Mouse (Mus musculus): ENCODE results near the gene Cmtm1. TPM values are rescaled to one million over a fixed set of nuclear protein-coding genes. Genes with fewer than 3 reads are reported as not detected.
A peak's percentile ranks its signal among the peaks of the same experiment; 100 is the strongest.

Cmtm1 gene
- polyA plus RNA-seq, 1 experiment: not detected

- TF ChIP-seq POLR2A (IDR thresholded peaks at IDR 0.05; ENCODE audit: low read depth, low read length): no peak
- TF ChIP-seq CTCF (IDR thresholded peaks at IDR 0.05; ENCODE audit: borderline replicate concordance, insufficient read depth, low read length): no peak
- Histone ChIP-seq H3K4me1 (ENCODE audit: control insufficient read depth, insufficient read depth, low read length) (no peaks in the 10 kb centered on the region), H3K27ac (ENCODE audit: insufficient read depth, low read length) (no peak overlapping the region), H3K4me3 (ENCODE audit: insufficient read depth, low read length) (peak overlapping the region; percentile 81)
These were observed 62.7 kb downstream of the Cmtm1 start for GRCm38 (mm10) chr8:104247054-104247907.

GRCm38 (mm10) chr8:104246621-104247020 lies 63.3 kb downstream of the Cmtm1 start:
- H3K4me1 ChIP-seq (ENCODE audit: control insufficient read depth, insufficient read depth, low read length): no peaks in the 10 kb centered on the region
- H3K4me3 ChIP-seq (ENCODE audit: insufficient read depth, low read length): no peak overlapping the region
- no peak overlapping the region for H3K27ac ChIP-seq (ENCODE audit: insufficient read depth, low read length)
- no peak for TF ChIP-seq POLR2A (IDR thresholded peaks at IDR 0.05; ENCODE audit: low read depth, low read length)
- TF ChIP-seq CTCF (IDR thresholded peaks at IDR 0.05; ENCODE audit: borderline replicate concordance, insufficient read depth, low read length): no peak

Other genes starting within 250 kb of the Cmtm1 start
- gene Cdh5, start 208.5 kb downstream of the Cmtm1 start, polyA plus RNA-seq (2011; ENCODE audit: insufficient read length, low read depth, missing spikeins): not detected in 2 replicates
- 0.89 and 0.90 TPM in 2 replicates for gene Bean1, start 139.7 kb downstream of the Cmtm1 start, polyA plus RNA-seq (2011; ENCODE audit: insufficient read length, low read depth, missing spikeins)
- 12.8 and 16.9 TPM in 2 replicates for gene Tk2, start 61.6 kb downstream of the Cmtm1 start, polyA plus RNA-seq (2011; ENCODE audit: insufficient read length, low read depth, missing spikeins)
- 26.7 and 27.6 TPM in 2 replicates for gene Cklf, start 59.3 kb downstream of the Cmtm1 start, polyA plus RNA-seq (2011; ENCODE audit: insufficient read length, low read depth, missing spikeins)
- not detected in 2 replicates for gene Cmtm2a, start 17.0 kb downstream of the Cmtm1 start, polyA plus RNA-seq (2011; ENCODE audit: insufficient read length, low read depth, missing spikeins)
- not detected in 2 replicates for gene Gm45711, start 64 bp downstream of the Cmtm1 start, polyA plus RNA-seq (2011; ENCODE audit: insufficient read length, low read depth, missing spikeins)
- not detected in 2 replicates for gene Gm11020, start 11.4 kb upstream of the Cmtm1 start, polyA plus RNA-seq (2011; ENCODE audit: insufficient read length, low read depth, missing spikeins)
- not detected in 2 replicates for gene Cmtm2b, start 12.1 kb upstream of the Cmtm1 start, polyA plus RNA-seq (2011; ENCODE audit: insufficient read length, low read depth, missing spikeins)
- 133 and 134 TPM in 2 replicates for gene Cmtm3, start 29.3 kb upstream of the Cmtm1 start, polyA plus RNA-seq (2011; ENCODE audit: insufficient read length, low read depth, missing spikeins)
- 28.2 and 29.1 TPM in 2 replicates for gene Cmtm4, start 85.7 kb upstream of the Cmtm1 start, polyA plus RNA-seq (2011; ENCODE audit: insufficient read length, low read depth, missing spikeins)
- gene Dync1li2, start 132.9 kb upstream of the Cmtm1 start, polyA plus RNA-seq (2011; ENCODE audit: insufficient read length, low read depth, missing spikeins): 106 and 135 TPM in 2 replicates
- 0.25 and 0.33 TPM in 2 replicates for gene Terb1, start 199.8 kb upstream of the Cmtm1 start, polyA plus RNA-seq (2011; ENCODE audit: insufficient read length, low read depth, missing spikeins)
- gene Nae1, start 224.5 kb upstream of the Cmtm1 start, polyA plus RNA-seq (2011; ENCODE audit: insufficient read length, low read depth, missing spikeins): 69.9 and 85.6 TPM in 2 replicates
- gene Car7, start 224.5 kb upstream of the Cmtm1 start, polyA plus RNA-seq (2011; ENCODE audit: insufficient read length, low read depth, missing spikeins): 0.58 and 0.84 TPM in 2 replicates